Mouse (Mus musculus) liver (tissue): ENCODE data around the gene Prr19.
"Not testable (repeated sequence)": the region's sequence is repeated elsewhere in the genome, so short reads cannot be mapped to it uniquely, and the experiment has no call there.

Experiments
- DNase-seq: peaks from one replicate; pipeline ENCODE4 v3.0.0-alpha.2; 2020; ENCODE audit warnings: mixed read lengths

Prr19 gene

GRCm38 (mm10) chr7:25323219-25323618 lies 22.0 kb downstream of the Prr19 start:
- no peak for DNase-seq

GRCm38 (mm10) chr7:25325431-25325830 lies 24.2 kb downstream of the Prr19 start:
- DNase-seq: not testable (repeated sequence)

- DNase-seq: no peak
Observed at GRCm38 (mm10) chr7:25326233-25326632, 25.0 kb downstream of the Prr19 start.

- peak; percentile 81 for DNase-seq
Observed at GRCm38 (mm10) chr7:25333596-25334307, 32.5 kb downstream of the Prr19 start.

- DNase-seq: no peak
Observed at GRCm38 (mm10) chr7:25334472-25334871, 33.3 kb downstream of the Prr19 start.

- no peak for DNase-seq
Observed at GRCm38 (mm10) chr7:25339329-25339728, 38.1 kb downstream of the Prr19 start.

GRCm38 (mm10) chr7:25341000-25341784 lies 40.0 kb downstream of the Prr19 start:
- no peak for DNase-seq

GRCm38 (mm10) chr7:25348861-25349260 lies 47.6 kb downstream of the Prr19 start:
- DNase-seq: no peak
